Mouse (Mus musculus) heart, postnatal 0 days (tissue): ENCODE measurements around the gene Sec14l5.
"Not testable (repeated sequence)": the region's sequence is repeated elsewhere in the genome, so short reads cannot be mapped to it uniquely, and the experiment has no call there.

ENCODE experiments used
- CTCF ChIP-seq: IDR thresholded peaks from 2 replicates; pipeline ENCODE4 v1.5.1; 2016; ENCODE audit warnings: antibody characterized with exemption, control low read depth, low read depth
- EP300 ChIP-seq: IDR thresholded peaks from 2 replicates; pipeline ENCODE4 v1.6.1; 2016; ENCODE audit warnings: antibody characterized with exemption, low read depth

DNA sequence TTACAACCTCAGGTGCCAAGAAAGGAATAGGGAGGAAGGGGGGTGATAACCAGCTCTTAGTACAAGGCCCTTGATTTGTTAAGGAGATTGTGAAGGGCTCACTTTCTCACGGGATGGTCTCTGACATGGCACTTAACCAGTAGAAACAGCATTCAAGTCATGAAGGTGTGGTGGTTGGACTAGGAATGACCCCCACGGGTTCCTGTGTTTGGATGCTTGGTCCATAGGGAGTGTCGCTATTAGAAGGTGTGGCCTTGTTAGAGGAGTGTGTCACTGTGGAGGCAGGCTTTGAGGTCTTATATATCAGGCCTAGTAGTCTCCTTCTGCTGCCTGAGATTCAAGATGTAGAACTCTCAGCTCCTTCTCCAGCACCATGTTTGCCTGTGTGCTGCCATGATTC is 81.2 kb downstream of the Sec14l5 start:
- TF ChIP-seq EP300, CTCF: not testable (repeated sequence)
